Mouse (Mus musculus) liver (tissue): ENCODE measurements at regions not wholly inside any gene's neighbourhood (a gene's known extent, or its start where the extent isn't known, plus 50 kb on each side); places are given as distances from the start of the nearest gene placed in this dataset.

Experiments
- DNase-seq: peaks from one replicate; pipeline ENCODE4 v3.0.0-alpha.2; 2020; ENCODE audit warnings: mixed read lengths

GRCm38 (mm10) chr9:30308281-30308680 is 118.6 kb upstream of the Snx19 start:
- DNase-seq, result no peak

DNA sequence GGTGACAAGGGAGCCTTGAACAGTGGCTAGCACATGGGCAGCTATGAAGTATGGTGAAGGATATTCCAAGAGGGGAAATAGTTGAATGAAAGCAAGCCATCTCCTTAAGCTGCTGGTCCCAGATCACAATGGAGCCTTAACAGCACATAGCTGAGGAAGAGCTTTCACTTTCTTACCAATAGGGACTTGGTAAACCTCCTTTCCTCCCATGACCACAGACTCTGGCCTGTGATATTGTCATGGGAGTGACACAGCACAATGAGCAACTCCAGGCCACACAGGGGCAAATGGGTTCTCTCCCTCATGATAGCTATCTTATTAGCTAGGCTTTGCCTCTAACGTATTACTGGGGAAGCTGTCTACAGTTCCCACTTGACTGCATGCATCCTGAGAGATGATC is 113.5 kb upstream of the Snx19 start:
- DNase-seq, result no peak

GRCm38 (mm10) chr9:30314355-30315171 is 112.3 kb upstream of the Snx19 start:
- DNase-seq, result peak; percentile 12

GRCm38 (mm10) chr9:30315172-30315644 is 111.7 kb upstream of the Snx19 start:
- peak; percentile 21 for DNase-seq

DNA sequence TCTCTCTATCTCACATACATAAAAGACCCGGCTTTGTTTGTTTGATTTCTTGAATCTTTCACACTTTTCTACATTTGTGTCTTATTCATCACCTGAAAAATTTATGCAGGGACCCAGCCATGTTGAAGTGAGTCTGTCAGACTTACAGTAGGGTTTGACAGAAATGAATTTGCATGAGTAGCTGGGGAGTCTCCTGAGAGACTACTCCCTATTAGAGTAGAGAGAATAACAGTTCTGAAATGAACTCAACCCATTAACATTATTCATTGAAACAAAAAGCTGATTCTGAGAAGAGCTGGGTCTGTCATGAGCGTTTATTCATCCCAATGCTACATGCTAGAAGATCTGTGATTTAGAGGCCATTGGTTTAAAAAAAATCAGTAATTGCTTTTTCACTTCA is 82.0 kb upstream of the Snx19 start:
- no peak for DNase-seq

- no peak for DNase-seq
Measured at GRCm38 (mm10) chr9:30353965-30354364, 72.9 kb upstream of the Snx19 start.

DNA sequence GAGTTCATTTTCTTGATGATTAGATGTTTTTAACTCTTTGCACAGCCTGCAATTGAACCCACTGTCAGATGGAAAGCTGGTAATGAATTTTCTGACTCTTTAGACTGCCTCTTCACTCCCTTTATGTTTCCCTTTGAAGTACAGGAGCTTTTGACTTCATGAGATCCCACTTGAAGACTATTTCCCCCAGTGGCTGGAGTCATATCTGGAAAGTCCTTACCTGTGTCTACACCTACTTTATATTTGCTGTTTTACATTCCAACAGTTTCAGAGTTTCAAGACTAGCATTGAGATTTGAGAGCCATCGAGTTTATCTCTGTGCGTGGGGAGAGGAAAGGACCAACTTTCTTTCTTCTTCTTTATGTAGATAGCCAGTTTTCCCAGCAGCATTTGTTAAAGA is 71.3 kb upstream of the Snx19 start:
- DNase-seq, result no peak

- no peak for DNase-seq
Measured at GRCm38 (mm10) chr9:30369554-30370440, 57.1 kb upstream of the Snx19 start.

DNA sequence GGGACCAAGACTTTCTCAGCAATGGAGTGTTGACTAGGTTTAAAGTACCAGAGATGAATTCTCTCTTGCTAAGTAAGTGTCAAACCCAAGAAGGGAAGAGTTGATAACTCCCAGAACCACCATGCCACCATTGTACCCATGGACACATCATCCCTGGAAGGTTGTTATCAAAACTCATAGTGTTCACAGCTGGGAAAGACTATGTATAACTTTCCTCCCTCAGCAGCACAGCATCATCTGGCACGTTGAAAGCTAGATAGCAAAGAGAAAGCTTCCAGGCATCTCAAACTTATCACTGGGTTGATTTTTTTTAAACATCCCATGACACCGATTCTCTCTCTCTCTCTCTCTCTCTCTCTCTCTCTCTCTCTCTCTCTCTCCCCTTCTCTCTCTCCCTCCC is 56.1 kb upstream of the Snx19 start:
- no peak for DNase-seq

DNA sequence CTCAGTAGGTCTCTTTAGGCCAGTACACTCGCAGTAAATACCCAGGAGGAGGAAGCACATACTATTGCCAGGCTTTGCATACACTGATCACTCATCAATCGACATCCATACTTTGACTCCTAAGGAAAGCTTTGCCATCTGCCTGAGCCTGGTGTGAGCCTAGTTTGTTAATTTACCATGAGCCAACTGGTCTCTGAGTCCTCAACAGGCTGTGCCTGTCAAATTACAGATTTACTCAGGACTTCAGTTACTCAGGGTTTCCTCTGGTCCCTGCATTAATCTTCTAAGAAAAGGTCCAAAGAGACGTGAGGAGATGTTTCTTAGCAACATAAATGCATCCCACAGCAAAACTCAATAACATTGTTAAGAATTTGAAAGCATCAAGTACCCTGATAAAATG is 50.0 kb upstream of the Snx19 start:
- DNase-seq, result no peak
